Mouse (Mus musculus) limb, embryonic 13.5 days (tissue): ENCODE measurements around the gene Rab10. TPM values are rescaled to one million over a fixed set of nuclear protein-coding genes. Genes with fewer than 3 reads are reported as not detected.

Experiments
- ATAC-seq: fragments of 200-750 bp; cut with Nextera tagmentation; 2 replicates; pipeline ENCODE4 v1.8.0; 2017; ENCODE audit warnings: low read depth, moderate number of reproducible peaks, moderate TSS enrichment; ENCODE audit not compliant: low FRiP score
- H3K27ac ChIP-seq: fragments of 300-500 bp; sonication (generic); 2 replicates; pipeline ENCODE4 v1.5.1; 2015; ENCODE audit warnings: inconsistent platforms, mild to moderate bottlenecking, moderate library complexity
- H3K27me3 ChIP-seq: fragments of 300-500 bp; sonication (generic); 2 replicates; pipeline ENCODE4 v1.6.1; 2015; ENCODE audit warnings: mild to moderate bottlenecking, inconsistent platforms
- H3K36me3 ChIP-seq: fragments of 300-500 bp; sonication (generic); 2 replicates; pipeline ENCODE4 v1.6.1; 2015; ENCODE audit warnings: inconsistent platforms, mild to moderate bottlenecking, moderate library complexity
- H3K4me1 ChIP-seq: fragments of 300-500 bp; sonication (generic); 2 replicates; pipeline ENCODE4 v1.6.1; 2015; ENCODE audit warnings: inconsistent platforms
- H3K4me2 ChIP-seq: fragments of 300-500 bp; sonication (generic); replicated peaks from 2 replicates; pipeline ENCODE4 v1.6.1; 2015; ENCODE audit warnings: inconsistent platforms, mild to moderate bottlenecking, moderate library complexity
- H3K4me3 ChIP-seq: fragments of 300-500 bp; sonication (generic); 2 replicates; pipeline ENCODE4 v1.5.1; 2015; ENCODE audit warnings: moderate library complexity, mild to moderate bottlenecking, inconsistent platforms
- H3K9ac ChIP-seq: fragments of 300-500 bp; sonication (generic); 2 replicates; pipeline ENCODE4 v1.6.1; 2015; ENCODE audit warnings: mild to moderate bottlenecking, inconsistent platforms
- H3K9me3 ChIP-seq: fragments of 300-500 bp; sonication (generic); 2 replicates; pipeline ENCODE4 v1.6.1; 2016; ENCODE audit warnings: inconsistent platforms
- WGBS: fragments of 180-500 bp; shearing (Covaris S2); methylation state at CpG from one replicate; pipeline ENCODE4 v1.1.7; 2015; 5-methylcytosine and 5-hydroxymethylcytosine counted together
- polyA plus RNA-seq: library from polyadenylated mRNA; unstranded; fragments of >200 nt; fragmentation: Nextera tagmentation; extraction: Ambion mirVana; gene quantifications from 2 replicates; pipeline ENCODE4 v1.2.1, GENCODE M21; 2015

The Rab10 gene
- polyA plus RNA-seq, 1 experiment from 2014 or later: 80.0 TPM

DNA sequence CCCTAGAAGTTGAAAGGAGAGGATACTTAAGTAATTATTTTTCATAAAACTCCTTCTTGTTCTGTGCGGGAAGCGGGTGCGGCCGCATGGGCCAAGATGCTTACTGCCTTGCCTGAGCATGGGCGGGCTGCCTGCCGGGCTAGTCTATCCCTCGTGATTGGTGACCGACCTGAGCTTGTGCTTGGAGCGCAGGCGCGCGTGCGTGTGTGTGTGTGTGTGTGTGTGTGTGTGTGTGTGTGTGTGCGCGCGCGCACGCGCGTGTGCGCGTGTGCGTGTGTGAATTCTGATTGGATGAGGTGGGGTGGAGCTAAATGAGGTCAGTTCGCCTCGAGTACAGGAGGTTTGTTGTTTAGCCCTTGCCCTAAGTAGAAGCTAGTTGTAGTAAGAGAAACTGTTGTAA is 48.2 kb downstream of the Rab10 start:
- Histone ChIP-seq H3K4me1 (no peaks in the 10 kb centered on the region), H3K9ac (no peak overlapping the region), H3K27ac (no peak overlapping the region), H3K4me3 (no peak overlapping the region), H3K36me3 (peaks cover 17% of the 10 kb centered on the region), H3K9me3 (no peaks in the 10 kb centered on the region), H3K27me3 (no peaks in the 10 kb centered on the region), H3K4me2 (no peak overlapping the region)
- no peak for ATAC-seq
- 96% methylated on average over 25 of the region's 25 CpGs for WGBS

DNA sequence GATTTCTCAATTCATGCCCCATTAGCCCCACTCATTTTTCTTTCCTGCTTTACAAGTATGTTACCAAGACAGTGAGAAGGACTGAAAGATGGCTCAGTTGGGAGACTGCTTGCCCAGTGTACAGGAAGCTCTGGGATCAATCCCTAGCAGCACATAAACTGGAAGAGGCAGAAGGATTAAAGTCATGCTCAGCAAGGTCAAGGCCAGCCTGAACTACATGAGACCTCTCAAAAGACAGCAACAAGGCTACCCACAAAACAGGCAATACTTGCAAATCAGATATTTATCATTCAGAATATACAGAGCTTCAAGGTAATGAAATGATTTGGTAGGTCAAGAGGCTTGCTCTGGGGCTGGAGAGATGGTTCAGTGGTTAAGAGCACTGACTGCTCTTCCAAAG is 53.8 kb downstream of the Rab10 start:
- Histone ChIP-seq H3K36me3 (peaks cover 49% of the 10 kb centered on the region), H3K4me3 (no peak overlapping the region), H3K4me2 (no peak overlapping the region), H3K9me3 (no peaks in the 10 kb centered on the region), H3K27me3 (no peaks in the 10 kb centered on the region), H3K9ac (no peak overlapping the region), H3K4me1 (no peaks in the 10 kb centered on the region), H3K27ac (no peak overlapping the region)
- no peak for ATAC-seq

DNA sequence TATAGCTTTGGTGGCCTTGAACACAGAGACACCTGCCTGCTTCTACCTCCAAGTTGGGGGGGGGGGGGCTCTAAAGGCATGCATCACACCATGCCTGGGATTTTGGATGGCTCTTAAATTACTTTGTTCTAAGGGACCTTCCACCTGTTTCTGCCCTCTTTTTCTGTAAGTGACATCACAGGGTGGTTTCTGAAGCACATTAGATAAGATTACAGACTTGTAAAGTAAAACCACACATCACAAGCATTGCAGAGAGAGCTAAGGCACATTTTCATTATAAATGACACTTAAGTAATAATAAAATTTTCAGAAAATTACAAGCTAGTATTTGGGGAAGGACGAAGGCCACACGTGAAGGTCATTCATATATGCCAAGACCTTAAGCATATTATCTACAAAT is 54.3 kb downstream of the Rab10 start:
- H3K4me3 ChIP-seq: no peak overlapping the region
- peaks cover 53% of the 10 kb centered on the region for H3K36me3 ChIP-seq
- H3K9ac ChIP-seq: no peak overlapping the region
- H3K4me1 ChIP-seq: no peaks in the 10 kb centered on the region
- no peaks in the 10 kb centered on the region for H3K27me3 ChIP-seq
- H3K4me2 ChIP-seq: no peak overlapping the region
- no peaks in the 10 kb centered on the region for H3K9me3 ChIP-seq
- no peak overlapping the region for H3K27ac ChIP-seq
- 95% methylated on average over 2 of the region's 2 CpGs for WGBS
- ATAC-seq: no peak

DNA sequence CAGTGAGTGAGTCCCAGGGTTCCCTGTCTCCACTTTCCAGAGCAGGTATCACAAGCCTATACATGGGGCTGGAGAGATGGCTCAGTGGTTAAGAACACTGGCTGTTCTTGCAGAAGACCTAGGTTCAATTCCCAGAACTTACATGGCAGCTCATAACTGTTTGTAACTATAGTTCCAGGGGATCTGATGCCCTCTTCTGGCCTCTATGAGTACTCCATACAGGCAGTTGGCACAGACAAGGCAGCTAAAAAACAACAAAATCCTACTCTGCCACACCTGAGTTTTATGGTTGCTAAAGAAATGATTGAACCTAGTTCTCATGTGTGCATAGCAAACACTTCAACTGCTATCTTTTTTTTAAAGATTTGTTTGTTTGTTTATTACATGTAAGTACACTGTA is 56.2 kb downstream of the Rab10 start:
- H3K4me2 ChIP-seq: no peak overlapping the region
- no peaks in the 10 kb centered on the region for H3K4me1 ChIP-seq
- H3K9me3 ChIP-seq: no peaks in the 10 kb centered on the region
- no peak overlapping the region for H3K4me3 ChIP-seq
- H3K9ac ChIP-seq: no peak overlapping the region
- no peak for ATAC-seq
- H3K27ac ChIP-seq: no peak overlapping the region
- H3K36me3 ChIP-seq: peaks cover 65% of the 10 kb centered on the region
- no peaks in the 10 kb centered on the region for H3K27me3 ChIP-seq

DNA sequence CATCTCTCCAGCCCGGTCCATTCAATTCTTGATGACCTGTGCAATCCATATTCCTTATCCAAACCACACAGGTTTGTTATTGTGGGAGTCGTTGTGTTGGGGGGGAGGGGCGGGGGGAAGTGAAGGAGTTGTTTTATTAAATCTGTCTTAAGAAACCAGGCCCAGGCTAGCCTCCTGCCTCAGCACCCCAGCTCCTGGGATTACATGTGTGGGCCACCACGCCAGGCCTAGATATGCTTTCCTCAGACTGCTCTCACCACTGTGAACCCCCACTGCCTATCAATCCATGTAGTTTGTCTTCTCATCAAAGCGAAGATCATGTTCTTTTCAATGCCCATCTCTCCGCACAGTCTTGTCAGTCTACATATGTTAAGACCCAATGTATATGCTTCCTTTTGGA is 63.7 kb downstream of the Rab10 start:
- Histone ChIP-seq H3K4me1 (no peaks in the 10 kb centered on the region), H3K27me3 (no peaks in the 10 kb centered on the region), H3K4me3 (no peak overlapping the region), H3K4me2 (no peak overlapping the region), H3K27ac (no peak overlapping the region), H3K36me3 (peaks cover 45% of the 10 kb centered on the region), H3K9me3 (no peaks in the 10 kb centered on the region), H3K9ac (no peak overlapping the region)
- 95% methylated on average over 6 of the region's 6 CpGs for WGBS
- no peak for ATAC-seq

DNA sequence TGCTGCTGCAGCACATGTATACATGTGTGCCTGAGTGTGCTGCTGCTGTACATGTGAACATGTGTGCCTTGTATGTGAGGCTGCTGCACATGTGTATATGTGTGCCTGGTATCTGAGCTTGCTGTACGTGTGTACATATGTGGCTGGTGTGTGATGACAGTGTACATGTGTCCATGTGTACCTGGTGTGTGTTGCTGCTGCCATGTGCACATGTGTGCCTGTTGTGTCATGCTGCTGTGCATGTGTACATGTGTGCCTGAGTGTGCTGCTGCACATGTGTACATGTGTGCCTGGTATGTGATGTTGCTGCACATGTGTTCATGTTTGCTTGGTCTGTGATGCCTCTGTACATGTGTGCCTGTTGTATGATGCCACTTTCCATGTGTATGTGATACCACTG is 70.2 kb downstream of the Rab10 start:
- no peak for ATAC-seq

DNA sequence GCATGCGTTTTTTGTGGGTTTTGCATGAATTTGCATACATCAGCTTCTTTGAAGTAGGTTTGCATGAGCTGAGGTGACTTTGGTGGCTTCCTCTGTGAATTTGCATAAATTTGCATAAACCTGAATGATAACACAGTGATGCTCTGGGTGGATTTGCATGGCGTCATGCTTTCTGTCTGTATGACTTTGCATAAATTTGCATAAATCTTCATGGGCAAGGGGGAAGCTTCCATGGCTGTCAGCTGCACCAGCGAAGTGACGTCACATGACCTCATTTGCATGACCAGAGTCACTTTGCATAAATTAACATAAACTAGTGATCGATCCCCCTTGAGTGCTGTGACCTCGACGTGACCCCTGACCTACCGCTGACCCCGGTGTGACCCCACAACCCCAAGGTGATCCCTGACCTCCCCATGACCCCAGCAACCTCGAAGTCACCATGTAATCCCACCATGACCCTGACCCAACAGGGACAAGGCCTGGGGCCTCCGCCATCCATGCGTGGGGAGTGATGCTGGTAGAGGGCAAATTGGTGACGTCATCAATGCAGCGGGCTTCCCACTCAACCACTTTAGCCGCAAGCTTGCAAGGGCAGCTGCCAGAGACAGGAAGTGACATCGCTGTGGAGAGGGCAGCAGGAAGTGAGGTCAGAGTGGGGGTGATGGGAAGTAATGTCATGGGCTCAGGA is 71.3 kb downstream of the Rab10 start:
- H3K4me2 ChIP-seq: no peak overlapping the region
- no peak overlapping the region for H3K4me3 ChIP-seq
- no peaks in the 10 kb centered on the region for H3K27me3 ChIP-seq
- H3K36me3 ChIP-seq: peaks cover 43% of the 10 kb centered on the region
- H3K27ac ChIP-seq: no peak overlapping the region
- peaks cover 5% of the 10 kb centered on the region for H3K9me3 ChIP-seq
- no peak overlapping the region for H3K9ac ChIP-seq
- H3K4me1 ChIP-seq: no peaks in the 10 kb centered on the region
- 94% methylated on average over 16 of the region's 16 CpGs for WGBS
- no peak for ATAC-seq

More for the DNA sequence above, 70.2 kb downstream of the Rab10 start:
- 79% methylated on average over 1 of the region's 1 CpGs for WGBS
- no peaks in the 10 kb centered on the region for H3K27me3 ChIP-seq
- H3K27ac ChIP-seq: no peak overlapping the region
- no peaks in the 10 kb centered on the region for H3K4me1 ChIP-seq
- H3K4me3 ChIP-seq: no peak overlapping the region
- peaks cover 43% of the 10 kb centered on the region for H3K36me3 ChIP-seq
- H3K9me3 ChIP-seq: peaks cover 5% of the 10 kb centered on the region
- no peak overlapping the region for H3K4me2 ChIP-seq
- H3K9ac ChIP-seq: no peak overlapping the region

DNA sequence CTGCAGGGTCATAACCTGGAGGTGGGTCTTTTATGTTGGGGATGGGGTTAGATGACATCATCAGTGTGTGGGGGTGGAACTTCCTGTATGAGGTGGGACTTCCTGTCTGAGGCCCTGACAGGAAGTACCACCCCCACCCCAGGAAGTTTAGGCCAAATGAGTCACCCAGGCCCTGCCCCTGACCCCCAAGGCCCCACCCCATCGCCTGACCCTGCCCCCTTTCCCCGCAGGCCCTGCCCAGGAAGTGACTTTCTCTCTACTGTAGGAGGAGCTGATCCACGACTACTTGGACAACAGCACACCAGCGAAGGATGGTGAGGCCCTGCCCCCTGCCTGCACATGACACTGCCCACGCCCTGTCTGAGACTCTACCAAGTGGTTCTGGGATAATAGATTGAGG is 72.0 kb downstream of the Rab10 start:
- Histone ChIP-seq H3K9me3 (peaks cover 5% of the 10 kb centered on the region), H3K4me1 (no peaks in the 10 kb centered on the region)
- 93% methylated on average over 5 of the region's 5 CpGs for WGBS

DNA sequence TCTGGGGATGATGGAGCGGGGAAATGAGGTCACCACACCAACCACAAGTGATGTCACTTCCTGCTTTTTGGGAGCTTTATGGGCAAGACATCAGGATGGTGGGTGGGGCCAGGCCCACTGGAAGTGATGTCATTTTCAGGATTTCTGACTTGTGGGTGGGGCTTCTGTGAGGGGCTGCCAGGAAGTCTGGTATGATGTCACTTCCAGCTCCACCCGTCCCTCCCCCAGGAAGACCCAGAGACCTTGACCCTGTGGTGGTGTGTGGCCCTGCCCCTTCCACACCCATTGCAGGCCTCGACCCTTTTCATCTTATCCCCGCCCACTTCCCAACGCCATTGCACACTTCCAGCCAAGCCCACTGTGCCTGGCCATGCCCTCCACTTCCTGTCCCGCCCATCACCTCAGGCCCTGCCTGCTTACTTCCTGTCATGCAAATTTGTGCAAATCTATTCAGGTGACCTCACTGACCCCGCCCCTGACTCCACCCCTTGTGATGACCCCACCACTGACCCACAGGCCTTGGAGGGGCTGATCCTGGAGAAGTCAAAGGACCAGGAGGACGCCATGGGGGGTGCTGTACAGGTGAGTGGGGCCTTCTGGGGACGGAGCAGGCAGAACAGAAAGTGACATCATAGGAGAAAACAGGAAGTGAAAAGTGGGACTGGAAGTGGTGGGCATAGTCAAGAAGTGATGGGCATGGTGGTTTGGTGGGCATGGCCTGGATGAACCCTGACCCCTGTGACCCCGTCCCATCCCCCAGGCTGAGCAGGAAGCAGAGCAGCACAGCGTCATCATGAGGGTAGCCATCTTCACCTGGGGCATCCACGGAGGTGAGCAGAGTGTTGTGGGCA is 72.7 kb downstream of the Rab10 start:
- ATAC-seq: no peak
- Histone ChIP-seq H3K27ac (no peak overlapping the region), H3K27me3 (no peaks in the 10 kb centered on the region), H3K9ac (no peak overlapping the region), H3K9me3 (peaks cover 5% of the 10 kb centered on the region), H3K4me3 (no peak overlapping the region), H3K4me1 (no peaks in the 10 kb centered on the region), H3K36me3 (peaks cover 43% of the 10 kb centered on the region), H3K4me2 (no peak overlapping the region)
- WGBS: 95% methylated on average over 12 of the region's 12 CpGs

More for the DNA sequence above, 72.0 kb downstream of the Rab10 start:
- Histone ChIP-seq H3K27ac (no peak overlapping the region), H3K9ac (no peak overlapping the region), H3K4me3 (no peak overlapping the region), H3K36me3 (peaks cover 43% of the 10 kb centered on the region), H3K27me3 (no peaks in the 10 kb centered on the region), H3K4me2 (no peak overlapping the region)
- no peak for ATAC-seq

DNA sequence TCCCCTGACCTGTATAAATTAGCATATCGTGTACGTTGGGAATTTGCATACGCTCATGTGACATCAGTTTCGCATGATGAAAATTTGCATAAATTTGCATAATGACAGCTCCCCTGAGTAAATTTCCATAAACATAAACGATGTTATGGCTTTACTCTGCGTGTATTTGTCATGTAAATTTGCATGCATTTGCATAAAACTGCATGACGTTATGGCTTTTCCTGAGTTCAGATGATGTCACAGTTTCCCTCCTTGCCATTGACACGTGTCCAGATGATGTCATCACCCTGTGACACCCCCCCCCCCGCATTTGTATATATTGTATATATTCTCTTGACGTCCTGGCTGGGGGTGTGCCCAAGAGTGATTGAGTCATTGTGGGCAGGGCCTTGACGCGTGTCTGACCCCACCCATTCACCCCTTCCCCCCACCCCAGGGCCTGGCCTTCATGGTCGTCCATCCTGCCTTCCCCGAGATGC is 73.6 kb downstream of the Rab10 start:
- WGBS: 78% methylated on average over 14 of the region's 14 CpGs
- peaks cover 43% of the 10 kb centered on the region for H3K36me3 ChIP-seq
- peak overlapping the region; percentile 63 for H3K4me2 ChIP-seq
- H3K9me3 ChIP-seq: peaks cover 5% of the 10 kb centered on the region
- no peak overlapping the region for H3K27ac ChIP-seq
- no peak for ATAC-seq
- no peaks in the 10 kb centered on the region for H3K27me3 ChIP-seq
- peak overlapping the region; percentile 65; the same call in 1 of the 2 replicates for H3K9ac ChIP-seq
- no peaks in the 10 kb centered on the region for H3K4me1 ChIP-seq
- peak overlapping the region; percentile 61 for H3K4me3 ChIP-seq

DNA sequence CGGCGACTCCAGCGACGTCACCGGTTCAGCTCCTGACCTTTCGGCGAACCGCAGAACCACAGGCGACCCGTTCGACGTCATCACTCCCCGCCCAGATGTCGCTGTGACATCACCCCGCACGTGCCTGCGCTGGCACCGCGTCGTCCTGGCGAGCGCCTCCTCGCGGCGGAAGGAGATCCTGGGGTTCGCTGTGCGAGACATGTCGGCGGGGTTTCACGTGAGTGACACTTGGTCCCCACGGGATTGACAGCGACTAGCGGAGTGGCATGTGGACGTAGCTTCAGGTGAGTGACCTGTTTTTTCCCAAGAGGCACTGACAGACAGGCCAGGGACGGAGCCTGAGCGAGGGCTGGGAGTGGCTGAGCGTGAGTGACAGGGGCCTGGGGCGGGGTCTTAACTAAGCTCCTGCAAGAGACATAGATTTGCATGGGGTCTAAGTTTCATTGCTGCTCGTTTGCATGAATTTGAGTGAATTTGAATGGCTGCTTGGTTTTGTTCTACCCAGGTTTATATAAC is 74.1 kb downstream of the Rab10 start:
- Histone ChIP-seq H3K27ac (peak overlapping the region; percentile 67), H3K4me3 (peak overlapping the region; percentile 61), H3K4me1 (no peaks in the 10 kb centered on the region), H3K9ac (peak overlapping the region; percentile 65), H3K4me2 (peak overlapping the region; percentile 63), H3K27me3 (no peaks in the 10 kb centered on the region), H3K36me3 (peaks cover 41% of the 10 kb centered on the region), H3K9me3 (peaks cover 5% of the 10 kb centered on the region)
- ATAC-seq: peak; percentile 84
- WGBS: 17% methylated on average over 39 of the region's 39 CpGs

DNA sequence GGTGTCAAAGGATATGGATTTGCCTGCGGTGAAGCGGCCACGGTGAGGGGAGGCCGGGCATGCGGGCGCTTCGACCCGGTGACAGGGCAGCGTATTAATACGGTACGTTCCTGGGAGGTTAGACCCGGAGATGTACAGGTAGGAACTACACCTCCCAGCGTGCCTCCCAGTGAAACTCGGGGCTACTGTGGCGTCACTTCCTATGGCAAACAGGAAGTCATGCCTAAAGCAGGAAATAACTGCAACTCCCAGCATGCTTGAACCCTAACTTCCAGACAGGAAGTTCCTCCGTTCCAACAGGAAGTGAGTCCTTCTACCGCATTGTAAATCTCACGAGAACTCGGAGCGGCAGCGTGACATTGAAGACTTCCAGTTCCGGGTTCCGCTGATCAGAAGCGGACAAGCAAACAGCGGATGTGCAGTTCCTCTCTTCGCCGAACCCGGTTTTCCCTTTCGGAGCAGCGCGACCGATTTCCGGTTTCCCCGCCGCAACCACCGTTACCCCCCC is 74.6 kb downstream of the Rab10 start:
- Histone ChIP-seq H3K9ac (no peak overlapping the region), H3K9me3 (peaks cover 5% of the 10 kb centered on the region), H3K36me3 (peaks cover 35% of the 10 kb centered on the region), H3K4me3 (peak overlapping the region; percentile 61), H3K27me3 (no peaks in the 10 kb centered on the region), H3K27ac (peak overlapping the region; percentile 67), H3K4me1 (no peaks in the 10 kb centered on the region), H3K4me2 (peak overlapping the region; percentile 63)
- 22% methylated on average over 34 of the region's 36 CpGs for WGBS
- ATAC-seq: peak; percentile 92
